Mouse (Mus musculus) E14TG2a.4 (cell line): ENCODE results near the gene Ubqlnl.

Experiments used
- CTCF ChIP-seq: conservative IDR thresholded peaks from 2 replicates; pipeline ENCODE4 v1.5.1; 2014; ENCODE audit warnings: low read length
- NANOG ChIP-seq: IDR thresholded peaks from 2 replicates; pipeline ENCODE4 v1.6.1; 2014; ENCODE audit warnings: borderline replicate concordance, low read length, mixed read lengths

GRCm38 (mm10) chr7:104191275-104191674 lies 40.9 kb upstream of the Ubqlnl start:
- TF ChIP-seq CTCF = no peak
- TF ChIP-seq NANOG = no peak
